Mouse (Mus musculus) embryo, embryonic 10.5 days (tissue): Measurements from ENCODE around the gene Lcn6.
"Not testable (repeated sequence)": the region's sequence is repeated elsewhere in the genome, so short reads cannot be mapped to it uniquely, and the experiment has no call there.

Experiments used
- DNase-seq: peaks from one replicate; pipeline ENCODE4 v3.0.0-alpha.2; 2015; ENCODE audit warnings: low spot score

Lcn6 gene

DNA sequence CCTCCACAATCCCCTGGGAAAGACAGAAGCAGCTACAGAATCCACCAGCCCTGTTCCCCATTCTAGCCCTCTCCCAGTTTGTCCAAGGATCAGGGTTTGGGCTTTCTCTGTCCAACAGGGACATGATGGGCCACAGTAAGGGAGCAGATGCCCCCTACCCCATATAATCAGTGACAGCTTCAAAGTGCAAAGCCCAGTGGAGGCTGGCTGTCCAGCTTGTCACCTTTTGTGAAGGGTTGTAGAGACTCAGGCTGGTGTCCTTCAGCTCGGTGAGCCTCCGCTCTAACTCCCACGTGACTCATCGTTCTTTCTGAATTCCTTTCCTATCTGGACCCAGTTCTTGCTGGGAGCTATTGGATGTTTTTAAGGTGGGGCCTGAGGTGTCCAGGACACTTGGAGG lies 27.1 kb downstream of the Lcn6 start:
- no peak for DNase-seq

DNA sequence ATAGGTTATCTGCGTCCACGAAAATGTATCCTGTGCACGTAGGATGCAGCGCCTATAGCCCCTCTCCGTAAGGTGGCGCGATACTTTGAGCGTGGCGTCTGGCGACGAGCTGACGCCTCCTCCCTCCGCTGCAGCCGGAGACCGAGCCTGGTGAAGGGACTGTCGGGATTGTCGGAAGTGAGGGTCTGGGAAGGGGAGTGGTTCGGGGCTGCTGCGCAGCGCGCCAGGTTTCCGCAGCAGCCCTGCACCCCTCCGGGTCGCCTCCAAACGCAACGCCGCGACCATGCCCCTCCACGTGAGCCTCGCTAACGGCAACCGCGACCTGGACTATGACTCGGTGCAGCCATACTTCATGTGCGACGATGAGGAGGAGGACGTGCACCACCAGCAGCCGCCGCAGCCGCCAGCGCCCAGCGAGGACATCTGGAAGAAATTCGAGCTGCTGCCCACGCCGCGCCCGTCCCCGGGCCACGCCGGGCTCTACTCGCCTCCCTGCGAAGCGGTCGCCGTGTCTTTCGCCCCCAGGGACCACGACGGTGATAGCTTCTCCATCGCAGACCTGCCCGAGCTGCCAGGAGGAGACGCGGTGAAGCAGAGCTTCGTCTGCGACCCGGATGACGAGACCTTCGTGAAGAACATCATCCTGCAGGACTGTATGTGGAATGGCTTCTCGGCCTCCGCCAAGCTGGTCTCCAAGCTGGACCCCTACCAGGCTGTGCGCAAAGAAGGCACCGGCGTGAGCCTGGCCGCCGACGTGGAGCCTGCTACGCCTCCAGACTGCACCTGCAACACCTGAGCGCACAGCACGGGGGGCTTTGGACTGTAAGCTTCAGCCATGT lies 30.3 kb downstream of the Lcn6 start, which contains the start of gene Bmyc:
TSS of gene Bmyc (plus strand) at position 97 of the 839 bp plus-strand sequence.
- peak; percentile 94 for DNase-seq

DNA sequence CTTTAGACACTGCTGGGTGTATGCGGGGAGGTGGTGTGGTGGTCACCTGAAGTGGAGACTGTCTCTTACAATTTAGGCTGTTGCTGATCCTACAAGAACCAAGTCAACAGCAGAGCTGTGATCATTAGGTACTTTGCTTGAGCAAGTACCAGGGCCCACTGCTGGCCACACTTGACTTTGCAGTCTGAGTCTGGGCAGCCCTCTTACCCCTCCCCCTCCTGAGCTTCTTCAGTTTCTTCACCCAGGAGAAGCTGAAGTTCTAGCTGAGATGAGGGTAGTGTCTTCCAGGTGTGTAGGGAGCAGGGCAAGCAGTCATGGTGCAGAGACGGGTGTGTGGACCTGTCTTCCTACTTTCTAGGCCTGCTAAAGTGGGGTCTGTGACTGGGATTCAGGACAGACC lies 31.5 kb downstream of the Lcn6 start:
- peak; percentile 59 for DNase-seq

DNA sequence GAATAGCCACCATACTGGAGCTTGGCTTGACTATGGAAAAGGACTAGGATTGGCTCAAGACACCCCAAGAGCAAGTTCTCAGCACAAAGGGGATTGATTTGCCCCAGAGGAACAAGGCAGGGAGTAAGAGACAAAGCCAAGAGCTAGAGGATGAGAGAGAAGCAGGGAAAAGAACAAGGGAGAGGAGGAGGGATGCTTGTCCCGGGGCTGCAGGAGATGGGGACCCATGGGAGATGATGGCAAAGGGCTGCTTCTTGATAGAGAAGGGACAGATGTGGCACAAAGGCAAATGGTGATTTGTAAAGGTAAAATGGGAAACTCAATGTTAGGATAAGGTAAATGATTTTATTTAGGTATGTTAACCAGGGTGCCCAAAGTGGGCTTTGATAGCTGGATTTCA lies 32.5 kb downstream of the Lcn6 start:
- DNase-seq, result not testable (repeated sequence)

DNA sequence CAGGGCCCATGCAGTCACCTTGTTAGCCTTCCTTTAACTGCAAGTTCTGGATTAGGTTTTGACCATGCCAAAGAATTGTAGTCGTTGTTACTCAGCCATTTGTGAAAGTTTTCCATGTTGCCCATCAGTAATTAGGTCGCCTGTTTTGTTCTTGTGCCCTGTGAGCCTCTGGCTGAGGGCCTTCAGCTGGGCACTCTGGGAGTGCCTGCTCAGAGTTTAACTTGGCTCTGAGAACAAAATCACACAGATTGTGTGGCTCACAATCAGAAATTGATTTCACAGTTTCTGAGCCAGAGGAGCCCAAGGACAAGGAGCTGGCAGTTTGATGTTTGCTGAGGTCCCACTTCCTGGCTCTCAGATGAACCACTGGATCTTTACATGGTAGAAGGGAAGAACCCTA lies 33.2 kb downstream of the Lcn6 start:
- not testable (repeated sequence) for DNase-seq

DNA sequence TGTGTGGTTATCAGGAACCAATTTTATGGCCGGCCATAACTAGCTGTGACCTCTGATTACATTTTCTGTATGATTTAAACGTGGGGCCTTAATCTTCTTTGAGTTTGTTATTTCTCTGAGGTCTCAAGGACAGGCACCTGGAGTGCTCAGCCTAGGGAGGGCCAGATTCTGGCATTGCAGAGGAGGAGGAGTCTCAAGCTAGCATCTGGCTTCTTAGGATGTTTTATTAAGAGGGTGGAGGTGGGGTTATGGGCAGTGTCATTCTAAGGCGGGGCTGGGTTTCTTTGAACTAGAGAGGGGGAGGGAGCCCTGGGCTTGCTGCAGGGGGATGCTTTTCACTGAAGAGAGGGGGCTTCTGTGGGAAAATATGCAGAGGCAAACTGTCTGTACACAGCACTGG lies 35.1 kb downstream of the Lcn6 start:
- DNase-seq, result peak; percentile 39

DNA sequence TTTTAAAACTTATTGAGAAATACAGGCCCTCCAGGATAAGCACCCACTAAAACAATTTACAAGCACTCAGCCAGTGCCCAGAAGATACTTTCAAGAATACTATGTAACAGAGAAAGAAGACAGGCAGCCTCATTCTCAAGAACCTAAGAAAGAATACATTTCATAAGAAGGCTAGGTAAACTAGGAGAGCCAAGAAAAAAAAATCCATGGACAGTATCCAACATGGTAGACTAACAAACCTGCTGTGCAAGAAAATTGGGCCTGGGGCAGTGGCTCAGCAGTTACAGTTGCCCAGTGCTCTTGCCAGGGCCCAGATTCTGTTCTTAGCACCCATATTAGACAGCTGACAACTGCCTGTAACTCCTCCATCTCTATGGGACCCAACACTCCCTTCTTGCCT lies 40.6 kb downstream of the Lcn6 start:
- DNase-seq, result no peak
